21 mouse cellular contexts compared by ENCODE assay signal in the genomic region with DNA sequence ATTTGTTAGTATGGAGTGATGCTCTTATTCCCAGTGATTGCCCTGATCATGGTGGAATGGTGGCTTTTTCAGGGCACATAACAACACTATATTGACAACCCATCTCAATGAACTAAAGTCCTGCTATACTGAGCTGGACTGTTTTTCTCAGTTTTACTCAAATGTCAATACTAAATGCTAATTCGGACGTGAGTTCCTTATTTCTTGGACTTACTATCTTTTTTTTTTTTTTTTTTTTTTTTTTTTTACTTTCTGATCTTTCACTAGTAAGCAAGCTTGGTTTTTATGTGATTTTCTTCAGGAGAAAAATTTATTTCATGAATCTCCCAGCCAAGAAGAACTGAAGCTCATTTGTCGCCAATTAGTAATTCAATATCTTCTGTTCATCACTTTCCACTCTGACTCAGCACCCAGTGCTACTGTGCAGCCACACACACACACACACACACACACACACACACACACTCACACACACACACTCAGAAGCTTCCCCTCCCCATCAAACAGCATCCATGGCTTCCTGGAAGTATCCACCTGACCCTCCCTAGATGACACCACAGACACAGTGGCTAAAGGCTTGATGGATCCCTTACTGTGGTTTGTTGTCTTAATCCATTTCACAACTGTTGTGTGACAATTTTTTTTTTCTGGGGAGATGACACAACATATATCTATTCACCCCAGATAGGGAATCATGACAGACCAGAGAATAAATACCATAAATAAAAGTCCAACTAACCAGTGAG.
"Had no signal": no experiment of that assay in that cellular context is flagged by ENCODE, and none has a peak within 500 bp of the region (broad histone marks: within the 10 kb centered on the region; RNA-seq: fewer than 3 reads in every experiment).

No protein-coding gene starts in this region.

- H3K27me3 ChIP-seq: kidney, embryonic 15.5 days; limb, embryonic 13.5 days; liver, embryonic 12.5 days; liver, embryonic 15.5 days; midbrain, embryonic 12.5 days; midbrain, embryonic 15.5 days; neural tube, embryonic 13.5 days had no signal

- H3K27ac ChIP-seq: kidney, embryonic 15.5 days; limb, embryonic 10.5 days; limb, embryonic 13.5 days; liver, embryonic 12.5 days; liver, embryonic 15.5 days; midbrain, embryonic 12.5 days; midbrain, embryonic 15.5 days; neural tube, embryonic 13.5 days; stomach, postnatal 0 days had no signal

- H3K4me3 ChIP-seq: kidney, embryonic 15.5 days; limb, embryonic 10.5 days; limb, embryonic 13.5 days; liver, embryonic 12.5 days; liver, embryonic 15.5 days; midbrain, embryonic 12.5 days; midbrain, embryonic 15.5 days; neural tube, embryonic 13.5 days had no signal

- H3K4me2 ChIP-seq: kidney, embryonic 15.5 days; limb, embryonic 13.5 days; liver, embryonic 12.5 days; liver, embryonic 15.5 days; midbrain, embryonic 12.5 days; midbrain, embryonic 15.5 days; neural tube, embryonic 13.5 days had no signal

- H3K36me3 ChIP-seq: kidney, embryonic 15.5 days; limb, embryonic 10.5 days; limb, embryonic 13.5 days; liver, embryonic 12.5 days; liver, embryonic 15.5 days; midbrain, embryonic 12.5 days; midbrain, embryonic 15.5 days; neural tube, embryonic 13.5 days had no signal

- H3K4me1 ChIP-seq: kidney, embryonic 15.5 days; limb, embryonic 10.5 days; limb, embryonic 13.5 days; liver, embryonic 12.5 days; liver, embryonic 15.5 days; midbrain, embryonic 12.5 days; midbrain, embryonic 15.5 days; neural tube, embryonic 13.5 days had no signal

- DNase-seq: kidney, adult 11 months; kidney, adult 8-10 months; kidney, postnatal 14 days; kidney, postnatal 4 days; liver; lung, adult 2 months; lung, postnatal 14 days; lung, postnatal 4 days; right cerebral cortex, adult 18-20 months; right cerebral cortex, postnatal 14 days; right cerebral cortex, postnatal 4 days; thymus, postnatal 36 days had no signal

- ATAC-seq: liver, embryonic 12.5 days; midbrain, embryonic 15.5 days had no signal

- H3K9me3 ChIP-seq: kidney, embryonic 15.5 days; limb, embryonic 10.5 days; limb, embryonic 13.5 days; liver, embryonic 12.5 days; liver, embryonic 15.5 days; midbrain, embryonic 15.5 days had no signal

- H3K9ac ChIP-seq: kidney, embryonic 15.5 days; limb, embryonic 13.5 days; liver, embryonic 12.5 days; liver, embryonic 15.5 days; midbrain, embryonic 12.5 days; midbrain, embryonic 15.5 days; neural tube, embryonic 13.5 days had no signal
